Mouse (Mus musculus) CH12.LX (cell line): ENCODE measurements around the gene Drg1. TPM values are rescaled to one million over a fixed set of nuclear protein-coding genes. Genes with fewer than 3 reads are reported as not detected.
"Not testable (repeated sequence)": the region's sequence is repeated elsewhere in the genome, so short reads cannot be mapped to it uniquely, and the experiment has no call there.

Source experiments
- DNase-seq: peaks from one replicate; pipeline ENCODE4 v3.0.0-alpha.2; 2013; ENCODE audit errors: extremely low read depth
- H3K27ac ChIP-seq: 2 replicates; pipeline ENCODE4 v1.5.1; 2012; ENCODE audit warnings: low read depth, mild to moderate bottlenecking, control low read depth, moderate library complexity; ENCODE audit not compliant: insufficient read depth
- H3K27me3 ChIP-seq: replicated peaks from 2 replicates; pipeline ENCODE3; 2012; ENCODE audit warnings: inconsistent platforms
- H3K36me3 ChIP-seq, 2 experiments: replicated peaks in 1 of 2; 2 replicates each; pipeline versions ENCODE3 to v1.6.1; 2012; ENCODE audit warnings: inconsistent platforms in 1 of 2, low read length in 1 of 2, mild to moderate bottlenecking in 1 of 2, mixed read lengths in 1 of 2, moderate library complexity in 1 of 2; ENCODE audit not compliant: control insufficient read depth in 1 of 2, insufficient read depth in 1 of 2
- H3K4me1 ChIP-seq, 2 experiments: 2 replicates each; pipeline ENCODE4 v1.6.1; 2012; ENCODE audit warnings: inconsistent platforms in 1 of 2, moderate library complexity in 1 of 2; ENCODE audit not compliant: insufficient read depth in 2 of 2, control insufficient read depth in 1 of 2
- H3K4me2 ChIP-seq: 2 replicates; pipeline ENCODE4 v1.6.1; 2012; ENCODE audit warnings: low read depth, mild to moderate bottlenecking, control low read depth; ENCODE audit not compliant: poor library complexity, insufficient read depth, severe bottlenecking
- H3K4me3 ChIP-seq, 3 experiments: fragments of 150-350 bp in 1 of 3; sonication (generic) in 1 of 3; replicated peaks in 1 of 3; 2 replicates each; pipeline versions ENCODE3 to v1.5.1; 2011 to 2012; ENCODE audit warnings: low read depth in 2 of 3, low read length in 2 of 3, mild to moderate bottlenecking in 2 of 3, moderate library complexity in 2 of 3, control low read depth in 1 of 3, improper control_type of control experiment in 1 of 3, inconsistent platforms in 1 of 3, mixed read lengths in 1 of 3; ENCODE audit not compliant: poor library complexity in 1 of 3
- H3K79me2 ChIP-seq: replicated peaks from 2 replicates; pipeline ENCODE4 v1.6.1; 2012; ENCODE audit warnings: mild to moderate bottlenecking, moderate library complexity; ENCODE audit not compliant: control insufficient read depth, poor library complexity, insufficient read depth, severe bottlenecking; ENCODE audit errors: extremely low read depth
- H3K9ac ChIP-seq: 2 replicates; pipeline ENCODE4 v1.6.1; 2012; ENCODE audit warnings: low read depth, mild to moderate bottlenecking, control low read depth, moderate library complexity; ENCODE audit not compliant: insufficient read depth
- H3K9me3 ChIP-seq: replicated peaks from 2 replicates; pipeline ENCODE3; 2012; ENCODE audit warnings: low read length, inconsistent platforms, mixed read lengths
- EP300 ChIP-seq: IDR thresholded peaks from 2 replicates; pipeline ENCODE4 v1.6.1; 2011; ENCODE audit warnings: low read length, improper control_type of control experiment
- IRF4 ChIP-seq: IDR thresholded peaks from 2 replicates; pipeline ENCODE4 v1.6.1; 2014; ENCODE audit warnings: low read depth, mild to moderate bottlenecking, inconsistent platforms, low read length, improper control_type of control experiment
- JUN ChIP-seq: IDR thresholded peaks from 2 replicates; pipeline ENCODE4 v1.6.1; 2011; ENCODE audit warnings: low read depth, mild to moderate bottlenecking, low read length, improper control_type of control experiment, moderate library complexity; ENCODE audit not compliant: insufficient read depth
- JUND ChIP-seq: conservative IDR thresholded peaks from 2 replicates; pipeline ENCODE4 v1.6.1; 2011; ENCODE audit warnings: low read depth, low read length, improper control_type of control experiment
- dilution Hi-C: fragments of 300-500 bp; cut with MboI; formaldehyde crosslinking; loops from 2 replicates; pipeline ENCODE4 v1.14.3; 2020; ENCODE audit warnings: low sequenced_read_pairs; ENCODE audit not compliant: extremely low pct_unique_long_range_greater_than_20kb, extremely low pct_ligation_motif_present
- in situ Hi-C: fragments of 300-500 bp; cut with MboI; formaldehyde crosslinking; loops from 3 replicates; pipeline ENCODE4 v1.14.3; 2019; ENCODE audit warnings: low sequenced_read_pairs, low pct_ligation_motif_present, low pct_unique_long_range_greater_than_20kb, mixed read lengths
- polyA plus RNA-seq: library from polyadenylated mRNA; unstranded; fragments of >175 nt; gene quantifications from 2 replicates; pipeline ENCODE4 v1.2.1, GENCODE M21; 2012; ENCODE audit warnings: low read depth; ENCODE audit not compliant: insufficient read length
- total RNA-seq, 2 experiments: library from RNA; depleted of rRNA; stranded (reverse); fragments of 300-350 nt in 1 of 2; fragments of >200 nt in 1 of 2; gene quantifications; 2 replicates each; pipeline ENCODE4 v1.2.3; 2012 to 2014

The Drg1 gene
- total and polyA plus RNA-seq, 3 experiments, result 158 to 480 (median 249) TPM

DNA sequence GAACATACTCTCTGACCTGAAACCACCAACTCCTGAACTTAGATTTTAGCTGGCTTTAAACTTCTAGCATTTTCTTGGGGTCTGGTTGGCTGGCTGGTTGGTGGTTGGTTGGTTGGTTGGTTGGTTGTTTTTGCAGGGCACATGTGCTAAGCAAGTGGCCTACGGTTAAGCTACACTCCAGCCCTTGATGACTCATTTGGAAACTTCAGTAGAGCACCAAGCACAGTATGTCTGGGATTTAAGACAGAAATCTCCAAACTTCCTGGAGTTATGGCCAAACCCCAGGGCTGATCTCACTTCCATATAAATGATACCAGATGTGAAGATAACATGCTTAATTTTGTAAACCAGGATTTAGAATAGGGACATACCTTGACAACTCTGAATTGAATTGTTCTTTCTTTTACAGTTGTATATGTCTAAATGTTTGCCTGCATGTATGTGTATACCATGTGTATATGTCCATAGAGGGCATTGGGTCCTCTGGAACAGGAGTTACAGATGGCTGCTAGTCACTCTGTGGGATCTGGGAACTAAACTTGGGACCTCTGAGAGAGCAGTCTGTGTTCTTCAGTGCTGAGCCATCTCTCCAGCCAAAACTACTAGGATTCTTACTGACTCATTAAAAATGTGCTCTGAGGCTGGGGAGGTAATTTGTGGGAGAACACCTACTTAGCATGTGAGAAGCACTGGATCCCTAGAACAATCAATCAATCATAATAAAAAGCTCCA lies 112.4 kb downstream of the Drg1 start:
- TF ChIP-seq JUN, result peak; percentile 55; the same call in 1 of the 2 replicates
- peak; percentile 79 for TF ChIP-seq JUND
- TF ChIP-seq EP300, result 0 out of 2 replicates have a peak, but pooled peaks have one; percentile 30
- TF ChIP-seq IRF4, result peak; percentile 80
- H3K4me3 ChIP-seq, H3K27me3 ChIP-seq, H3K4me2 ChIP-seq, H3K27ac ChIP-seq, H3K9ac ChIP-seq, in situ Hi-C loops, H3K79me2 ChIP-seq, H3K9me3 ChIP-seq, dilution Hi-C loops: not testable (repeated sequence)
- H3K36me3 ChIP-seq, result peaks cover 18 to 29% of the 10 kb centered on the region in 2 experiments
- peak; percentile 48 for DNase-seq
- peaks cover 0 to 16% of the 10 kb centered on the region in 2 experiments; a peak in 2 of 4 replicates for H3K4me1 ChIP-seq

DNA sequence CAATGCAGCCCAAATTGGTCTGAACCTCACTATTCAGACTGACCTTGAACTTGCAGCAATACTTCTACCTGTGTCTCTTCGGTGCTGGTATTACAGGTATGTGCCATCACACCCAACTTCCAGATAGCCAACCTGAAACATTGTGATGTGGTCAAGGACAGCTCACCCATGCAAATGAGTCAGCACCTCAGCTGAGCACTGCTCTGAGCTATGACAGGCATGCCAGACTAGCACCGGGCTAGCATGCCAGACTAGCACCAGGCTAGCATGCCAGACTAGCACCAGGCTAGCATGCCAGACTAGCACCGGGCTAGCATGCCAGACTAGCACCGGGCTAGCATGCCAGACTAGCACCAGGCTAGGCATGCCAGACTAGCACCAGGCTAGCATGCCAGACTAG lies 114.9 kb downstream of the Drg1 start:
- H3K4me3 ChIP-seq, H3K79me2 ChIP-seq, H3K4me2 ChIP-seq, in situ Hi-C loops, H3K27me3 ChIP-seq, H3K27ac ChIP-seq, H3K9ac ChIP-seq, dilution Hi-C loops, H3K9me3 ChIP-seq: not testable (repeated sequence)
- DNase-seq, result peak; percentile 27
- peaks cover 0 to 11% of the 10 kb centered on the region in 2 experiments; a peak in 2 of 4 replicates for H3K4me1 ChIP-seq
- H3K36me3 ChIP-seq, result peaks cover 14 to 23% of the 10 kb centered on the region in 2 experiments

DNA sequence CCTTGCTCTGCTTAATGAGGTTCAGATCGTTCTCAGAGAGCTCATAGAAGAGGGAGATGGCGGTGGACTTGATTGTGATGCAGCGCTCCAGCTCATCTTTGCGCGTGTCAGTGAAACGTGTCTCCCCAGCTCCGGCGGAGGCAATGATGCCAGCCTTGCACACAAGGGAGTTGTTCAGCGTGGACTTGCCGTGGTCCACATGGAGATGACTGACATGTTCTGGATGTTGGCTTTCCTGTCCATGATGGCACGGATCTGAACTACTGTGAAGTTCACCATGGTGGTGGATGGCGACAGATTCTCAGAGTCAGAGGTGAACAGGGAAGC lies 115.6 kb downstream of the Drg1 start:
- H3K27ac ChIP-seq, H3K79me2 ChIP-seq, H3K27me3 ChIP-seq, DNase-seq, H3K4me2 ChIP-seq, H3K9me3 ChIP-seq, in situ Hi-C loops, H3K4me3 ChIP-seq, dilution Hi-C loops, H3K9ac ChIP-seq: not testable (repeated sequence)
- peaks cover 0 to 11% of the 10 kb centered on the region in 2 experiments; a peak in 2 of 4 replicates for H3K4me1 ChIP-seq
- H3K36me3 ChIP-seq, result peaks cover 14 to 23% of the 10 kb centered on the region in 2 experiments

DNA sequence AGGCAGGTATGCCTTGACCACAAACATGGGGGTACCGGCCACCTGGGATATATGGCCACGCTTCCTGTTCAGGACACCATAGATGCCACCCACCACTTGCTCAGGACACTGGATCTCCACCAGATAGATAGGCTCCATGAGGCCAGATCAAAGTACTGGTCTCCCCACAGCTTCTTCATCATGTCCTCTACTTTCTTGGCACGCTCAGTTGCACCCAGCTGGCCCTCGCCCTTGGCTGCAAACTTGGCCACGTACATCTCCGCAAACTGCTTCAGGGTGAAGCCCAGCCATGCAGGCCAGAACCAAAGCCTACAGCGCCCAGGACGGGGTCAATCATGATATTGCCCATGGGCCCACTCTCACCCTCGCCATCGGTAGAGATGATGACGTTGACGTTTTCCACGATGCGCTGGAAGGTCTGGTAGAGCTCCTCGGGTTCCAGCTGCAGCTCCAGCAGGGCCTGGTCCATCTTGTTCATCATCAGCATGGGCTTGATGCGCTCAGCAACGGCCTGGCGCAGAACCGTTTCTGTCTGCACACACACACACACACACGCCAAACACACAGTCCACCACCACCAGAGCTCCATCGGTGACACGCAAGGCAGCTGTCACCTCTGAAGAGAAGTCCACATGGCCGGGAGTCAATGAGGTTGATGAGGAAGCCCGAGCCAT lies 116.1 kb downstream of the Drg1 start:
- H3K4me2 ChIP-seq, H3K79me2 ChIP-seq, H3K27ac ChIP-seq, dilution Hi-C loops, in situ Hi-C loops, H3K9me3 ChIP-seq, H3K9ac ChIP-seq, H3K27me3 ChIP-seq, DNase-seq, H3K4me3 ChIP-seq: not testable (repeated sequence)
- Histone ChIP-seq H3K4me1 (peaks cover 0 to 11% of the 10 kb centered on the region in 2 experiments; a peak in 2 of 4 replicates), H3K36me3 (peaks cover 13 to 23% of the 10 kb centered on the region in 2 experiments)

DNA sequence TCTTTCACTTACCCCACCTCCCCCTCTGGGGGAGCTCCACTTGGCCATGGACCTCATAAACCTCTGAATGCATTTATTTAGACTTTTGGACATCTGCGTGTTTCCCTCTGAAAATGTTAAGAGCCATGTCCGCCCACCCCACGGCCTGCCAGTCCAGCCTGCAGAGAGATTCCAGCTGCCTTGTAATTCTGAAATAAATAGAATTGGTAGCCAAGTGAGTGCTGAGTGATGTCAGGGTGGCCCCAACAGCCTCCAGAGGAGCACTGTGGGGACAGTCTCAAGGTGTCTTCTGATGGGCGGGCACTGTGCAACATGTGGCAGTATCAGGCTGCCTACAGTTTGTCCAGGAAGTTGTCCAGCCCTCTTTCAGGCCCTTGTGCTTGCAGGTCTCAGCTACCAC lies 116.7 kb downstream of the Drg1 start:
- H3K9ac ChIP-seq, H3K4me3 ChIP-seq, H3K27me3 ChIP-seq, H3K9me3 ChIP-seq, dilution Hi-C loops, in situ Hi-C loops, H3K4me2 ChIP-seq, H3K27ac ChIP-seq, H3K79me2 ChIP-seq, DNase-seq: not testable (repeated sequence)
- Histone ChIP-seq H3K4me1 (peaks cover 0 to 11% of the 10 kb centered on the region in 2 experiments; a peak in 2 of 4 replicates), H3K36me3 (peaks cover 11 to 23% of the 10 kb centered on the region in 2 experiments)
